Mouse (Mus musculus): Measurements from ENCODE around the gene Mageh1. TPM values are rescaled to one million over a fixed set of nuclear protein-coding genes. Genes with fewer than 3 reads are reported as not detected.
"Not testable (repeated sequence)": the region's sequence is repeated elsewhere in the genome, so short reads cannot be mapped to it uniquely, and the experiment has no call there.

Gene Mageh1
- polyA plus RNA-seq (2015; fragmentation: Nextera tagmentation; extraction: Ambion mirVana) = 137 and 155 TPM in 2 replicates

GRCm38 (mm10) chrX:153037087-153037971 lies at the start of gene Mageh1:
Gene Mageh1 (minus strand): TSS chrX:153037575.
- WGBS = 23% methylated on average over 47 of the region's 49 CpGs
- Histone ChIP-seq H3K4me1 (replicated peaks) (peaks cover 15% of the 10 kb centered on the region; the same call in 1 of the 2 replicates), H3K36me3 (no peaks in the 10 kb centered on the region), H3K9me3 (no peaks in the 10 kb centered on the region), H3K27ac (peak within 1 kb of the TSS; percentile 96), H3K4me3 (replicated peaks) (peak within 1 kb of the TSS; percentile 64), H3K9ac (replicated peaks) (peak within 1 kb of the TSS; percentile 76), H3K4me2 (replicated peaks) (peak within 1 kb of the TSS; percentile 63), H3K27me3 (peaks cover 7% of the 10 kb centered on the region; the same call in 1 of the 2 replicates)
- ATAC-seq = peak; percentile 90

- not testable (repeated sequence) for H3K27me3 ChIP-seq; H3K9me3 ChIP-seq; H3K9ac ChIP-seq (replicated peaks); H3K36me3 ChIP-seq
- H3K27ac ChIP-seq = peak overlapping the region; percentile 96
- H3K4me3 ChIP-seq (replicated peaks) = peak overlapping the region; percentile 64
- peak; percentile 97 for ATAC-seq
- 35% methylated on average over 7 of the region's 22 CpGs for WGBS
- H3K4me2 ChIP-seq (replicated peaks) = peak overlapping the region; percentile 63
- H3K4me1 ChIP-seq (replicated peaks) = peaks cover 15% of the 10 kb centered on the region; the same call in 1 of the 2 replicates
Measured at GRCm38 (mm10) chrX:153037972-153038744, 783 bp upstream of the Mageh1 start.

- not testable (repeated sequence) for H3K4me2 ChIP-seq (replicated peaks); H3K9me3 ChIP-seq; H3K27me3 ChIP-seq; H3K9ac ChIP-seq (replicated peaks); ATAC-seq; H3K4me3 ChIP-seq (replicated peaks); H3K27ac ChIP-seq; H3K4me1 ChIP-seq (replicated peaks); H3K36me3 ChIP-seq
Measured at GRCm38 (mm10) chrX:153031547-153031946, 5.8 kb downstream of the Mageh1 start.

GRCm38 (mm10) chrX:153025709-153026108 lies 11.7 kb downstream of the Mageh1 start:
- not testable (repeated sequence) for H3K9me3 ChIP-seq; H3K27ac ChIP-seq; H3K4me1 ChIP-seq (replicated peaks); H3K27me3 ChIP-seq; H3K9ac ChIP-seq (replicated peaks); H3K36me3 ChIP-seq; H3K4me2 ChIP-seq (replicated peaks); H3K4me3 ChIP-seq (replicated peaks); ATAC-seq
- WGBS = 91% methylated on average over 3 of the region's 3 CpGs

GRCm38 (mm10) chrX:153025255-153025654 lies 12.1 kb downstream of the Mageh1 start:
- not testable (repeated sequence) for H3K9me3 ChIP-seq; H3K4me2 ChIP-seq (replicated peaks); H3K27ac ChIP-seq; ATAC-seq; H3K36me3 ChIP-seq; H3K9ac ChIP-seq (replicated peaks); H3K4me1 ChIP-seq (replicated peaks); H3K4me3 ChIP-seq (replicated peaks); H3K27me3 ChIP-seq
- no CpG with 5 or more reads among the region's 3 CpGs for WGBS

GRCm38 (mm10) chrX:153007685-153008047 lies 29.7 kb downstream of the Mageh1 start:
- no peak for ATAC-seq
- H3K4me3 ChIP-seq (replicated peaks) = peak overlapping the region; percentile 54

GRCm38 (mm10) chrX:153007021-153007684 lies 30.2 kb downstream of the Mageh1 start:
- peak; percentile 89 for ATAC-seq
- Histone ChIP-seq H3K4me2 (replicated peaks) (peak overlapping the region; percentile 58), H3K4me1 (replicated peaks) (no peaks in the 10 kb centered on the region), H3K4me3 (replicated peaks) (peak overlapping the region; percentile 54), H3K27me3 (no peaks in the 10 kb centered on the region), H3K9me3 (no peaks in the 10 kb centered on the region), H3K36me3 (no peaks in the 10 kb centered on the region), H3K27ac (peak overlapping the region; percentile 90), H3K9ac (replicated peaks) (peak overlapping the region; percentile 69)
- WGBS = 31% methylated on average over 34 of the region's 58 CpGs

More at GRCm38 (mm10) chrX:153007685-153008047, 29.7 kb downstream of the Mageh1 start:
- H3K9ac ChIP-seq (replicated peaks) = peak overlapping the region; percentile 69
- H3K4me2 ChIP-seq (replicated peaks) = peak overlapping the region; percentile 58
- no peaks in the 10 kb centered on the region for H3K4me1 ChIP-seq (replicated peaks)
- peak overlapping the region; percentile 90 for H3K27ac ChIP-seq
- H3K27me3 ChIP-seq = no peaks in the 10 kb centered on the region
- 36% methylated on average over 9 of the region's 9 CpGs for WGBS
- H3K36me3 ChIP-seq = no peaks in the 10 kb centered on the region
- no peaks in the 10 kb centered on the region for H3K9me3 ChIP-seq

- H3K4me3 ChIP-seq (replicated peaks) = peak within 1 kb of the TSS; percentile 54
- H3K27ac ChIP-seq = peak within 1 kb of the TSS; percentile 90
- no peaks in the 10 kb centered on the region for H3K4me1 ChIP-seq (replicated peaks)
- WGBS = 19% methylated on average over 23 of the region's 23 CpGs
- H3K36me3 ChIP-seq = no peaks in the 10 kb centered on the region
- peak within 1 kb of the TSS; percentile 69 for H3K9ac ChIP-seq (replicated peaks)
- H3K4me2 ChIP-seq (replicated peaks) = peak within 1 kb of the TSS; percentile 58
- ATAC-seq = peak; percentile 85
- no peaks in the 10 kb centered on the region for H3K9me3 ChIP-seq
- no peaks in the 10 kb centered on the region for H3K27me3 ChIP-seq
Measured at GRCm38 (mm10) chrX:153006387-153006841, 31.0 kb downstream of the Mageh1 start, which contains the start of gene Usp51. Gene Usp51 (plus strand): TSS chrX:153006469.

GRCm38 (mm10) chrX:152996105-152996504 lies 41.3 kb downstream of the Mageh1 start:
- not testable (repeated sequence) for H3K4me1 ChIP-seq (replicated peaks); H3K27me3 ChIP-seq; H3K4me3 ChIP-seq (replicated peaks); H3K36me3 ChIP-seq; H3K9me3 ChIP-seq; H3K4me2 ChIP-seq (replicated peaks); H3K9ac ChIP-seq (replicated peaks); H3K27ac ChIP-seq; ATAC-seq
- no CpG with 5 or more reads among the region's 3 CpGs for WGBS

GRCm38 (mm10) chrX:152989852-152990251 lies 47.5 kb downstream of the Mageh1 start:
- H3K36me3 ChIP-seq; H3K9me3 ChIP-seq; H3K27ac ChIP-seq; ATAC-seq; H3K4me2 ChIP-seq (replicated peaks); H3K27me3 ChIP-seq; H3K4me3 ChIP-seq (replicated peaks); H3K4me1 ChIP-seq (replicated peaks); H3K9ac ChIP-seq (replicated peaks): not testable (repeated sequence)

Measured in midbrain, embryonic 13.5 days (tissue).